Mouse (Mus musculus) intestine, embryonic 16.5 days (tissue): ENCODE measurements at regions not wholly inside any gene's neighbourhood (a gene's known extent, or its start where the extent isn't known, plus 50 kb on each side); places are given as distances from the start of the nearest gene placed in this dataset.

Experiments
- ATAC-seq: fragments of 200-750 bp; cut with Nextera tagmentation; 2 replicates; pipeline ENCODE4 v1.8.0; 2017; ENCODE audit warnings: moderate TSS enrichment, moderate library complexity
- H3K27ac ChIP-seq: fragments of 300-500 bp; sonication (generic); 2 replicates; pipeline ENCODE4 v1.5.1; 2014; ENCODE audit warnings: mild to moderate bottlenecking, low read length
- H3K27me3 ChIP-seq: fragments of 300-500 bp; sonication (generic); replicated peaks from 2 replicates; pipeline ENCODE4 v1.6.1; 2014; ENCODE audit warnings: low read length, control low read depth, mixed read lengths; ENCODE audit not compliant: control insufficient read depth, insufficient read depth
- H3K36me3 ChIP-seq: fragments of 300-500 bp; sonication (generic); 2 replicates; pipeline ENCODE4 v1.6.1; 2014; ENCODE audit warnings: low read length, control low read depth; ENCODE audit not compliant: control insufficient read depth, insufficient read depth
- H3K4me1 ChIP-seq: fragments of 300-500 bp; sonication (generic); 2 replicates; pipeline ENCODE4 v1.6.1; 2014; ENCODE audit warnings: low read length, control low read depth, mixed read lengths; ENCODE audit not compliant: control insufficient read depth, insufficient read depth
- H3K4me2 ChIP-seq: fragments of 300-500 bp; sonication (generic); 2 replicates; pipeline ENCODE4 v1.6.1; 2014; ENCODE audit warnings: low read depth, low read length, control low read depth
- H3K4me3 ChIP-seq: fragments of 300-500 bp; sonication (generic); 2 replicates; pipeline ENCODE4 v1.5.1; 2014; ENCODE audit warnings: mild to moderate bottlenecking, low read length
- H3K9ac ChIP-seq: fragments of 300-500 bp; sonication (generic); 2 replicates; pipeline ENCODE4 v1.6.1; 2014; ENCODE audit warnings: low read depth, low read length
- H3K9me3 ChIP-seq: fragments of 300-500 bp; sonication (generic); 2 replicates; pipeline ENCODE4 v1.6.1; 2016; ENCODE audit warnings: low read length, control low read depth; ENCODE audit not compliant: control insufficient read depth
- WGBS: fragments of 180-500 bp; shearing (Covaris S2); extraction: QIAGEN DNeasy Blood & Tissue Kit; methylation state at CpG from one replicate; pipeline ENCODE4 v1.1.7; 2014; 5-methylcytosine and 5-hydroxymethylcytosine counted together

DNA sequence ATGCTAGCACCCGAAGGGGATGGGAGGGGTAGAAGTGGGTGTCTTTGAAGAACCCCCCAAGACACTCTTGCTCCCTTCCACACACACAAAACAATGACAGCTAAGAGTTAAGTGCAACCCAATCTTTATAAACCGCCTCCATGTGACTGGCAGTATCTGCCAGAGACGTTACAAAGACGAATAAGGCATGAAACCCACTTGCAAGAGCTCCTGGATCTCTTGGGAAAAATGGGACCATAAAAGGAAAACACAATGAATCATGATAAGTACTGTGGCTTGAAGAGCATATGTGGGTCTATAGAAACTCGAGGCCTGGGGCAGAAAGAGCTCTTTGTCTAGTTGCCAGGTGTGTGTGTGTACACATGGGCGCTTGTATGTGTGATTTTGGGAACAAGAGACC lies 237.6 kb upstream of the Lyplal1 start:
- no peaks in the 10 kb centered on the region for H3K27me3 ChIP-seq
- H3K9ac ChIP-seq = no peak overlapping the region
- no peak overlapping the region for H3K4me2 ChIP-seq
- no peaks in the 10 kb centered on the region for H3K4me1 ChIP-seq
- H3K4me3 ChIP-seq = no peak overlapping the region
- H3K9me3 ChIP-seq = no peaks in the 10 kb centered on the region
- H3K36me3 ChIP-seq = no peaks in the 10 kb centered on the region
- WGBS = 54% methylated on average over 6 of the region's 6 CpGs
- H3K27ac ChIP-seq = no peak overlapping the region
- no peak for ATAC-seq

DNA sequence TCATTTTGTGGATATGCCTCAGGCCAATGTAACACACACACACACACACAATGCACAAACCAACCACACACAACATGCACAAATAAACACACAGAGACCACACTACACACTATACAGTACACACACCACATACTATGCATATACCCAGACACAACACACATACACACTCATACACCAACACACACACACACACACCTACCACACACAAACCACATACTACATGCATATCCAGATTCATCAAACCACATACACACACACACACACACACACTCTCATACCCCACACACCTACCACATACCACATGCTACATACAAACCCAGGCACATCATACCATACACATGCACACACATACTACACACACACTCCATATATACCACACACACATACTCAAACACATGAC lies 237.0 kb upstream of the Lyplal1 start:
- H3K9me3 ChIP-seq = no peaks in the 10 kb centered on the region
- no peak overlapping the region for H3K4me3 ChIP-seq
- H3K9ac ChIP-seq = no peak overlapping the region
- no peak for ATAC-seq
- H3K4me1 ChIP-seq = no peaks in the 10 kb centered on the region
- H3K27me3 ChIP-seq = no peaks in the 10 kb centered on the region
- no peaks in the 10 kb centered on the region for H3K36me3 ChIP-seq
- no peak overlapping the region for H3K27ac ChIP-seq
- H3K4me2 ChIP-seq = no peak overlapping the region

DNA sequence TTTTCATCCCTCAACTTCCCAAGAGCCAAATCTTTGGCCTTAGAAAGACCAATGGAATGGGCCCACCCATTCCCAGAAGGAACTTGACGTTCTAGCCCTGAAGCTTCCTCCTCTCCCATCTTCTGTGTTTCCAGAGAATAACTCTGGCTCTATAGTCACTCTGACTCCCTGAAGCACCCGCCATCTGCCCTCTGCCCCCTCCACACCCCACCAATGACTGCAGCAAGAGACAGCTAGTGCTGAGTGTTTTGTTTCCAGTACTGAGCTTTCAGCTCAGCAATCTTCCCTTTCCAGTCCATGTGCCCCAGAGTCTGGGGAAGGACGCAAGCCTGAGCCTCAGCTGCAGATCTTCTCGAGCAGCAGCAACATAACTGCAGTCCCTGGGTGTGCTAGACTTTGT lies 233.3 kb upstream of the Lyplal1 start:
- Histone ChIP-seq H3K9me3 (no peaks in the 10 kb centered on the region), H3K36me3 (no peaks in the 10 kb centered on the region), H3K27ac (no peak overlapping the region), H3K9ac (no peak overlapping the region), H3K4me2 (no peak overlapping the region), H3K4me1 (no peaks in the 10 kb centered on the region), H3K27me3 (no peaks in the 10 kb centered on the region), H3K4me3 (no peak overlapping the region)
- no peak for ATAC-seq
- WGBS = 88% methylated on average over 4 of the region's 4 CpGs

DNA sequence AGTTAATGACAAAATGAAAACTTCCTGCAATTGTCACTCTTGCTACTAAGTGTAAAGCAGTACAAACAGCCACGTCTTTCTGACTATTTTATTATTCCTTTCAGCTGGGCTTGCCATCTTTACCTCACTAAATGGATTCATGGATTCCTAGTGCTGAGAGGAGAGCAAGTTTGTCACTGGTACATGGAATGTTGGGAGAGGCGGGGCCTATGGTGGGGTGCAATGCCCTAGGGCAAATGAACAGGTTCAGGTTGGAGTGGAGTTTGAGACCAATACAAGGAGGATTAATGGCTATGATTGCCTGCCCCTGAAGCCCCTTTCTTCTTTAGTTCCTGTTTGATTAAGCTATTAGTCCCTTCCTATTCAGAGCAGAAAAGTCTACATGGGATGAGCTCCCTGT lies 232.9 kb upstream of the Lyplal1 start:
- no peak for ATAC-seq
- Histone ChIP-seq H3K4me3 (no peak overlapping the region), H3K27me3 (no peaks in the 10 kb centered on the region), H3K9ac (no peak overlapping the region), H3K9me3 (no peaks in the 10 kb centered on the region), H3K27ac (no peak overlapping the region), H3K36me3 (no peaks in the 10 kb centered on the region), H3K4me1 (no peaks in the 10 kb centered on the region), H3K4me2 (no peak overlapping the region)
- WGBS = 85% methylated on average over 2 of the region's 2 CpGs

DNA sequence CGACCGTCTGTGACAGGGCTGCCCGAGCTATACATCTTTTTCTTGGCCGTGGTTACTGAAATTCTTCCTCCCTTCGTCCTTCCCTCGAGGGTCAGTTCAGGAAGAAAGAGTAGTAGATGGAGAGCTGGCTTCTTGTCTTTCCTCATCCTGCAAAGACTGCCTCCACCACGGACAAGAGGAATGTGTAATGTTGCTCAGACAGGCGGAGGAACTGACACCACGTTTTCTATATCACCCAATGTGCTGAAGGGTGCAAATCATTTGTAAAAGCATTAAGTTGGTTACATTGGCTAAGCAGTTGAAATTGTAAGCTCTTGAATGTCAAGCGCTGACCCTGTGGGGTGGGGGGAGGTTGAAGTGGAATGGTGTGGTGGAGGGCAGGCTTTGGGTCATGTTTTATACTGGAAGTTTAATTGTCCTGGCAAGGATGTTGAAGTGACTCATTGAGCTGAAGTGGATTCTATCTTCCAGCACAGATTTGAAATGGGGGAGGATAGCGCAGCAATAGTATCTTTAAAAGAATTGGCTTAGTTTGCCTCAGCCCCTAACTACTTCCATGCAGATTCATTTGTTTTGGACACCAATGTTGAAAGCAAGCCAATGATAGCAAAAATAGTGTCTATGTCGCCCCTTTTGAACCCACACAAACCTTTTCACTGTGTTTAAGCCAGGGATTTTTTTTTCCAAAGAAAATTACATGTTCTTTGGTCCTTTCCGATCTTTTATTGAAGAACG lies 230.5 kb upstream of the Lyplal1 start:
- 73% methylated on average over 14 of the region's 14 CpGs for WGBS

DNA sequence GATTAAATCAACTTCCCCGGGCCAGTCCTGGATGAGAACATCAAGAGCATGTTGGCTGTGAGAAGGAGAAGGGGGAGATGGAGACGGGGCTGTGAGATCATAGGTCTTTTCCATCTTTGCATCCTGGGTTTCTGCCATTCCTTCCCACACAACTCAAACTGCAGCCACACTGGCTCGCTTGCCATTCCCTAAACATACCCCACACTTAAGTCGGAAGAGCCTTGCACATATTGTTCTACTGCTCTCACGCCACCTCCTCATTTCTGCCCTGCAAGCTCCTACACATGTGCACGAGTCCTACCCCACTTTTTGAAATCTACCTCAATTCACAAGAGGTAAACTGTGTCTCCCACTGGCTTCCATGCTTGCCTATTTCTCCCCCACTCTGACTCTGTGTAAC lies 228.3 kb upstream of the Lyplal1 start:
- Histone ChIP-seq H3K4me2 (no peak overlapping the region), H3K4me1 (no peaks in the 10 kb centered on the region), H3K9ac (no peak overlapping the region), H3K36me3 (no peaks in the 10 kb centered on the region), H3K27me3 (no peaks in the 10 kb centered on the region), H3K27ac (no peak overlapping the region), H3K4me3 (no peak overlapping the region), H3K9me3 (no peaks in the 10 kb centered on the region)
- 85% methylated on average over 6 of the region's 6 CpGs for WGBS
- no peak for ATAC-seq

More for the DNA sequence above, 230.5 kb upstream of the Lyplal1 start:
- no peak overlapping the region for H3K4me3 ChIP-seq
- H3K9ac ChIP-seq = no peak overlapping the region
- H3K36me3 ChIP-seq = no peaks in the 10 kb centered on the region
- H3K4me2 ChIP-seq = no peak overlapping the region
- no peak for ATAC-seq
- no peaks in the 10 kb centered on the region for H3K4me1 ChIP-seq
- H3K9me3 ChIP-seq = no peaks in the 10 kb centered on the region
- no peak overlapping the region for H3K27ac ChIP-seq
- H3K27me3 ChIP-seq = no peaks in the 10 kb centered on the region

DNA sequence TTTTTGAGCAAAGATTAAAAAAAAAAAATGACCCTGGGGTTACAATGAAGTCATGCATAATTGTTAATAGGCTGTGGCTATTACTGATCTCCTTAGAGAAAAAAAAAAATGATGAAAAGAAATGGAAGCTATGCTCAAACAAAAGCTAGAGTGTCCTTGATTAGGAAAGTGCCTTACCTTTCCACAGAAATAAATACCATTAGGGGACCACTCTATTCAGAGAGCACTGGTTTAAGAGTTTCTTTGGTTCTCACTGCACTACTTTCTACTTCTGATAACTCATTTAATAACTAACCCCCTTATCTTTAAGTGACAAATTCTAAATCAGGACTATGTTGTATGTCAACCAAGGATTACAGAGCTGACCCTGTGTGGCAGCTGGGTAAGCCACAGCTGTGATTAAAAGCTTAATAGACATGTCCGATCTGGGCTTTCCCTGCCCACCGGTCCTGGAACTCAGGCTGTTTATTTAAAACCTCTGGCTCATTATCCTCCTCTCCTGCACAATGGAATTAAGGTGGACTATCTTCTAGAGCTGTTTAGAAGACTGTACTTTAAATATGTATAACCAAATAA lies 225.9 kb upstream of the Lyplal1 start:
- Histone ChIP-seq H3K9ac (no peak overlapping the region), H3K4me2 (no peak overlapping the region), H3K27me3 (no peaks in the 10 kb centered on the region), H3K4me1 (no peaks in the 10 kb centered on the region), H3K4me3 (no peak overlapping the region), H3K36me3 (no peaks in the 10 kb centered on the region), H3K9me3 (no peaks in the 10 kb centered on the region), H3K27ac (no peak overlapping the region)
- no peak for ATAC-seq
- WGBS = 19% methylated on average over 2 of the region's 2 CpGs

DNA sequence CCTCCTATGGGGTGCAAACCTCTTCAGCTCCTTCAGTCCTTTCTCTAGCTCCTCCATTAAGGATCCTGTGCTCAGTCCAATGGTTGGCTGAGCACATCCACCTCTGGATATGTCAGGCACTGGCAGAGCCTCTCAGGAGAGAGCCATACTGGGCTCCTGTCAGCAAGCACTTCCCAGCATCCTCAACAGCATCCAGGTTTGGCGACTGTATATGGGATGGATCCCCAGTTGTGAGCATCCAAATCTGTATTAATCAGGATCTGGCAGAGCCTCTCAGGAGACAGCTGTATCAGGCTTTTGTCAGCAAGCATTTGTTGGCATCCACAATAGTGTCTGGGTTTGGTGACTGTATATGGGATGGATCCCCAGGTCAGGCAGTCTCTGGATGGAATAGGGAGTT lies 225.3 kb upstream of the Lyplal1 start:
- no peak overlapping the region for H3K4me2 ChIP-seq
- H3K36me3 ChIP-seq = no peaks in the 10 kb centered on the region
- no peak overlapping the region for H3K4me3 ChIP-seq
- H3K9me3 ChIP-seq = no peaks in the 10 kb centered on the region
- H3K27me3 ChIP-seq = no peaks in the 10 kb centered on the region
- H3K27ac ChIP-seq = no peak overlapping the region
- ATAC-seq = no peak
- 81% methylated on average over 1 of the region's 1 CpGs for WGBS
- no peaks in the 10 kb centered on the region for H3K4me1 ChIP-seq
- no peak overlapping the region for H3K9ac ChIP-seq

DNA sequence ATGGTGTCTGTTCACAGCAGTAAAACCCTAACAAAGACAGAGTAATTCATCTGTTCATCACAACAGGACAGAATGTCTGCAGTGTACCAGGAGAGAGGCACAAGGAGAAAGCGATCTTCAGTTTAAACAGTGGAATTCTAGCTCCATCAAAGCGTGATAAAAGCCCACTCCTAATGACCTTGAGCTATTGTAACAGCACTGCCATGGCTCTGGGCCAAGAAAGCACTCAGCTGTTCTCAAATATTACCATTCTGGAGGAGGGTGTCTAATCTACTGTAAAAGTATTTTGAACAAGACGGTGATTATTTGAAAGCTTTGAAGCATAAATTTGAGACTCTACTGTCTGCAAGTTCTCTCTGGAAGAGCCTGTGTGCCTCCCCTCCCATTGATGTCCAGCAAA lies 224.8 kb upstream of the Lyplal1 start:
- 61% methylated on average over 3 of the region's 3 CpGs for WGBS
- ATAC-seq = no peak
- Histone ChIP-seq H3K4me2 (no peak overlapping the region), H3K36me3 (no peaks in the 10 kb centered on the region), H3K9ac (no peak overlapping the region), H3K9me3 (no peaks in the 10 kb centered on the region), H3K27ac (no peak overlapping the region), H3K27me3 (no peaks in the 10 kb centered on the region), H3K4me3 (no peak overlapping the region), H3K4me1 (no peaks in the 10 kb centered on the region)

DNA sequence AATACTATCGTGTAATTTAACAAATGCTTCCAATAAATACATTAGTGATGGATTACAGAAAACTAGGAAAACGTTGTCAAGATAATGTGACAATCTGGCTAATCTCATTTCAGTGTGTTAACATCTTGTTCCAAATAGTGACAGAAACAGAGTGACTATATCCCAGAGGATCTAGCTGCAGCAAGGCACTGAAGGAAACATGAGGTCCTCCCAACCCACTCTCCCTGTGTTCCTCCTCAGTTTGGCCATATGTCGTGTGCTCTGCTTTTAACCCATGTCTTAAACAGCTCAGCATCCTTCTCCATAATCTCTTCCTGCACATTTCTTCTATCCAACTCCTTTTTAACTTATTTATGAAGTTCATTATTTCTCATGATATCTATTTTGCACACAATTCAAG lies 223.6 kb upstream of the Lyplal1 start:
- Histone ChIP-seq H3K4me2 (no peak overlapping the region), H3K27ac (no peak overlapping the region), H3K27me3 (no peaks in the 10 kb centered on the region), H3K4me1 (no peaks in the 10 kb centered on the region), H3K4me3 (no peak overlapping the region), H3K36me3 (no peaks in the 10 kb centered on the region), H3K9me3 (no peaks in the 10 kb centered on the region), H3K9ac (no peak overlapping the region)
- WGBS = 72% methylated on average over 3 of the region's 3 CpGs
- no peak for ATAC-seq
